Mouse (Mus musculus) mouse trophoblast stem cell (cell line): Measurements from ENCODE around the gene Mettl8.

Experiments
- in situ Hi-C, 2 experiments: fragments of 300-500 bp; cut with MseI, MboI; formaldehyde crosslinking; loops; 2 replicates in 1 of 2; 3 replicates in 1 of 2; pipeline ENCODE4 v1.15.1; 2025

Gene Mettl8

GRCm38 (mm10) chr2:70933516-70933915 is 121.9 kb downstream of the Mettl8 start:
- in situ Hi-C loops = no loop called here

- in situ Hi-C loops = no loop called here
Observed at GRCm38 (mm10) chr2:70932965-70933364, 122.4 kb downstream of the Mettl8 start.

GRCm38 (mm10) chr2:70930631-70931288 is 124.6 kb downstream of the Mettl8 start:
- in situ Hi-C loops = no loop called here

- in situ Hi-C loops = no loop called here
Observed at GRCm38 (mm10) chr2:70929714-70930113, 125.7 kb downstream of the Mettl8 start.

GRCm38 (mm10) chr2:70924049-70924448 is 131.3 kb downstream of the Mettl8 start:
- in situ Hi-C loops = no loop called here

GRCm38 (mm10) chr2:70922814-70923213 is 132.6 kb downstream of the Mettl8 start:
- in situ Hi-C loops = no loop called here

- in situ Hi-C loops = no loop called here
Observed at GRCm38 (mm10) chr2:70920937-70921596, 134.3 kb downstream of the Mettl8 start.

- in situ Hi-C loops = no loop called here
Observed at GRCm38 (mm10) chr2:70919913-70920522, 135.4 kb downstream of the Mettl8 start.

- in situ Hi-C loops = no loop called here
Observed at GRCm38 (mm10) chr2:70918516-70918915, 136.9 kb downstream of the Mettl8 start.
